In the genomic region with DNA sequence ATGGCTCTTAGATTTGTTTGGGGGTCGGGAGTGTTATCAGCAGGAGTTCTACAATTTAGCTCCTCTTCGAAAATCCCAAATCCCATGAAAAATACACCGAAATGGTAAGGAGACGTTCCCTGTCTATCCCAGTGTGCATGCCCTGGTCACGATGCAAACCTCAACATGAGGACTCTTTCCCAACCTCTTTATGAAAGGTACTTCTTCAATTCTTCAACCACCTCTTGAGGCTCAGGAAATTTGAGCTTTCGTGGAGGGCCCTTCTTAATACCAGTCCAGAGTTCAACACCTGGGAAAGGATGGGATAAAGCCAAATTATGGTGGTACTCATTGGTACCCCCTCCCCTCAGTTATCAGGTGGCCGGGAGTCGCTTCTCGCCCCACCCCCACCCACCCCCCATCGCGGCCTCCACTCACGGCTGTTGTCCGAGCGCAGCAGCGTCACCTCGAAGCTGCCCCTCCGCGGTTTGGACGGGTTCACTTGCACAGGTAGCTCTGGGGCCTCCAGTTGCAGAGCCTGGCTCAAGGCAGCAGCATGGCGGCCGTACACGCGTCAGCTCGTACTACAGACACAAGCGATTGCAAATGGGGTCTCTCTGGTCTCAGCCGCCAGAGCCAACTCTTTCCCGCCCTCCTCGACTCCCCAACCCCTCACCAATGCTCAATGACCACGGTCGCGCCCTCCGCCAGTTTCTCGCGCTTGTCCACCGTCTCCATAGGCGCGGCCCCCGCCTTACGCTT, we compare ENCODE assay signal across 9 mouse cellular contexts. TPM values are rescaled to one million over a fixed set of nuclear protein-coding genes. Genes with fewer than 3 reads are reported as not detected.
DNase-seq lines count a peak whose midpoint lies in the region; ATAC-seq and TF ChIP-seq lines count a peak whose summit lies in the region.
"Had no signal": no experiment of that assay in that cellular context is flagged by ENCODE, and none has a peak within 500 bp of the region (broad histone marks: within the 10 kb centered on the region; RNA-seq: fewer than 3 reads in every experiment).

No protein-coding gene starts in this region.

- DNase-seq in heart, postnatal 4 days = no peak
- DNase-seq in G1E (ENCODE audit: low spot score) = peak; percentile 17
- peak; percentile 49 for DNase-seq in kidney, postnatal 14 days
- DNase-seq in yolk sac, embryonic 10.5 days (ENCODE audit: low spot score) = no peak
- no peak for DNase-seq in left cerebral cortex, adult 8-10 months (ENCODE audit: low spot score in 2 of 2)

- H3K9ac ChIP-seq in heart, embryonic 12.5 days = peak overlapping the region; percentile 83

- H3K4me2 ChIP-seq in heart, embryonic 12.5 days = peak overlapping the region; percentile 84

- H3K36me3 ChIP-seq in heart, embryonic 12.5 days = peaks cover 46% of the 10 kb centered on the region
- H3K36me3 ChIP-seq in G1E (replicated peaks) = peaks cover 55% of the 10 kb centered on the region
- H3K36me3 ChIP-seq in erythroblast, embryonic 14.5 days (ENCODE audit: control insufficient read depth) = peaks cover 43% of the 10 kb centered on the region

- peak overlapping the region; percentile 80 for H3K4me3 ChIP-seq in heart, embryonic 12.5 days
- peak overlapping the region; percentile 94 for H3K4me3 ChIP-seq in G1E (ENCODE audit: low read depth, low read length)
- H3K4me3 ChIP-seq in erythroblast, embryonic 14.5 days (replicated peaks) = peak overlapping the region; percentile 88

- no peaks in the 10 kb centered on the region for H3K9me3 ChIP-seq in heart, embryonic 12.5 days (replicated peaks)
- H3K9me3 ChIP-seq in G1E (replicated peaks) = no peaks in the 10 kb centered on the region
- no peaks in the 10 kb centered on the region for H3K9me3 ChIP-seq in erythroblast, embryonic 14.5 days (ENCODE audit: control insufficient read depth, low read length)

- H3K27me3 ChIP-seq in heart, embryonic 12.5 days (replicated peaks) = no peaks in the 10 kb centered on the region
- no peaks in the 10 kb centered on the region for H3K27me3 ChIP-seq in G1E (ENCODE audit: insufficient read depth, low read length)
- no peaks in the 10 kb centered on the region for H3K27me3 ChIP-seq in erythroblast, embryonic 14.5 days (ENCODE audit: control insufficient read depth)

- peak overlapping the region; percentile 92 for H3K27ac ChIP-seq in heart, embryonic 12.5 days (ENCODE audit: poor library complexity, severe bottlenecking)

- peaks cover 14% of the 10 kb centered on the region for H3K4me1 ChIP-seq in heart, embryonic 12.5 days (replicated peaks)
- peaks cover 24% of the 10 kb centered on the region for H3K4me1 ChIP-seq in G1E (ENCODE audit: insufficient read depth, low read depth, low read length)
- H3K4me1 ChIP-seq in erythroblast, embryonic 14.5 days (ENCODE audit: control insufficient read depth) = peaks cover 27% of the 10 kb centered on the region

- ATAC-seq in heart, embryonic 12.5 days (ENCODE audit: insufficient number of reproducible peaks, low FRiP score) = peak; percentile 62
- 0 out of 2 replicates have a peak, but pooled peaks have one; percentile 4 for ATAC-seq in G1E (ENCODE audit: extremely low read depth, insufficient number of reproducible peaks, low FRiP score, poor library complexity, severe bottlenecking)
- ATAC-seq in megakaryocyte progenitor cell, adult 5-6 weeks (replicated peaks; ENCODE audit: poor library complexity) = peak; percentile 39; the same call in 1 of the 2 replicates

- 3% methylated on average over 39 of the region's 39 CpGs for WGBS in heart, embryonic 12.5 days

- no peak for TF ChIP-seq CTCF in G1E (IDR thresholded peaks at IDR 0.05; ENCODE audit: low read depth, low read length)

RNA-seq across cellular contexts. Expression of gene Selenoh, which starts 0.6 kb away (rescaled TPM):
- polyA plus RNA-seq in heart, embryonic 12.5 days (2016; fragmentation: Nextera tagmentation; extraction: Ambion mirVana) = 279 and 282 TPM in 2 replicates
- total RNA-seq in heart, postnatal 4 days (2021) = 100 to 1,000 TPM; 109 to 112 TPM
- total RNA-seq in G1E (2014; fragmentation: Nextera tagmentation) (49.4 and 51.5 TPM in 2 replicates), G1E (2017) (160 and 178 TPM in 2 replicates)
- 381 and 384 TPM in 2 replicates for polyA plus RNA-seq in G1E (2012)
- 19.5 and 22.6 TPM in 2 replicates for polyA plus RNA-seq in erythroblast, embryonic 14.5 days (2012)
- total RNA-seq in megakaryocyte progenitor cell, adult 5-6 weeks (2015) = 251 and 263 TPM in 2 replicates
- 122 and 127 TPM in 2 replicates for total RNA-seq in megakaryocyte progenitor cell, adult 5-6 weeks (2017)
- 10 to 100 TPM; 31.1 to 43.1 (median 34.4) TPM for total RNA-seq in left cerebral cortex, adult 8-10 months (2022)

RNA-seq across cellular contexts. Expression of gene Gm28635, which starts 7.8 kb away (rescaled TPM):
- polyA plus RNA-seq in heart, embryonic 12.5 days (2016; fragmentation: Nextera tagmentation; extraction: Ambion mirVana) = not detected in 2 replicates
- total RNA-seq in heart, postnatal 4 days (2021) = 10 to 100 TPM; 15.3 to 22.6 TPM
- total RNA-seq in G1E (2014; fragmentation: Nextera tagmentation) = not detected in 2 replicates
- total RNA-seq in G1E (2017) = not detected in 2 replicates
- not detected in 2 replicates for polyA plus RNA-seq in G1E (2012)
- polyA plus RNA-seq in erythroblast, embryonic 14.5 days (2012) = not detected in 2 replicates
- total RNA-seq in megakaryocyte progenitor cell, adult 5-6 weeks (2015) = not detected in 2 replicates
- total RNA-seq in megakaryocyte progenitor cell, adult 5-6 weeks (2017) = 0.44 TPM in 1 of 2 replicates, not detected in the other
- total RNA-seq in left cerebral cortex, adult 8-10 months (2022) = 1 to 10 TPM in 1 of 4 experiments, not detected in 3; 3.6 TPM

RNA-seq across cellular contexts. Expression of gene Med19, which starts 8.2 kb away (rescaled TPM):
- 28.8 and 30.3 TPM in 2 replicates for polyA plus RNA-seq in heart, embryonic 12.5 days (2016; fragmentation: Nextera tagmentation; extraction: Ambion mirVana)
- total RNA-seq in heart, postnatal 4 days (2021) = 10 to 100 TPM; 18.9 to 20.2 TPM
- total RNA-seq in G1E (2014; fragmentation: Nextera tagmentation) = 51.1 and 55.0 TPM in 2 replicates
- total RNA-seq in G1E (2017) = 26.8 and 33.1 TPM in 2 replicates
- 14.8 and 17.8 TPM in 2 replicates for polyA plus RNA-seq in G1E (2012)
- 3.0 and 3.1 TPM in 2 replicates for polyA plus RNA-seq in erythroblast, embryonic 14.5 days (2012)
- 30.8 and 40.2 TPM in 2 replicates for total RNA-seq in megakaryocyte progenitor cell, adult 5-6 weeks (2015)
- total RNA-seq in megakaryocyte progenitor cell, adult 5-6 weeks (2017) = 21.4 and 26.4 TPM in 2 replicates
- total RNA-seq in left cerebral cortex, adult 8-10 months (2022) = 10 to 100 TPM; 31.6 to 37.0 (median 32.9) TPM

RNA-seq across cellular contexts. Expression of gene Tmx2, which starts 8.9 kb away (rescaled TPM):
- 154 and 158 TPM in 2 replicates for polyA plus RNA-seq in heart, embryonic 12.5 days (2016; fragmentation: Nextera tagmentation; extraction: Ambion mirVana)
- total RNA-seq in heart, postnatal 4 days (2021) = 100 to 1,000 TPM; 105 to 107 TPM
- total RNA-seq in G1E (2014; fragmentation: Nextera tagmentation) (96.2 and 113 TPM in 2 replicates), G1E (2017) (66.2 and 68.9 TPM in 2 replicates)
- 3.9 and 4.0 TPM in 2 replicates for polyA plus RNA-seq in G1E (2012)
- polyA plus RNA-seq in erythroblast, embryonic 14.5 days (2012) = 0.56 and 0.83 TPM in 2 replicates
- 75.6 and 78.6 TPM in 2 replicates for total RNA-seq in megakaryocyte progenitor cell, adult 5-6 weeks (2015)
- total RNA-seq in megakaryocyte progenitor cell, adult 5-6 weeks (2017) = 48.1 and 51.0 TPM in 2 replicates
- total RNA-seq in left cerebral cortex, adult 8-10 months (2022) = 100 to 1,000 TPM; 243 to 260 (median 256) TPM

RNA-seq across cellular contexts. Expression of gene Btbd18, which starts 11.1 kb away (rescaled TPM):
- polyA plus RNA-seq in heart, embryonic 12.5 days (2016; fragmentation: Nextera tagmentation; extraction: Ambion mirVana) = 0.10 TPM in 2 replicates
- total RNA-seq in heart, postnatal 4 days (2021) = under 1 TPM in 1 of 2 experiments, not detected in 1; 0.11 TPM
- total RNA-seq in G1E (2014; fragmentation: Nextera tagmentation) = not detected in 2 replicates
- 0.12 and 0.16 TPM in 2 replicates for total RNA-seq in G1E (2017)
- not detected in 2 replicates for polyA plus RNA-seq in G1E (2012)
- not detected in 2 replicates for polyA plus RNA-seq in erythroblast, embryonic 14.5 days (2012)
- not detected in 2 replicates for total RNA-seq in megakaryocyte progenitor cell, adult 5-6 weeks (2015)
- total RNA-seq in megakaryocyte progenitor cell, adult 5-6 weeks (2017) = not detected in 2 replicates
- not detected for total RNA-seq in left cerebral cortex, adult 8-10 months (2022)
- polyA plus RNA-seq: brain, embryonic 14.5 days had no signal

Comparison
In these comparisons a context has a peak if more than half of its experiments do, and no peak if none do; other contexts are left out.
1. ATAC-seq: peak in every context shown above with its lines; median percentile 62 in heart, embryonic 12.5 days; 39 in megakaryocyte progenitor cell, adult 5-6 weeks; 4 in G1E.
2. DNase-seq: peak in G1E (single experiment) and kidney, postnatal 14 days (single experiment); none in heart, postnatal 4 days (single experiment), yolk sac, embryonic 10.5 days (single experiment) and left cerebral cortex, adult 8-10 months (0 of 2).
3. Peak in every context shown above with its lines, with median percentiles within 50 percentile points of each other: H3K4me3 ChIP-seq.